Mouse (Mus musculus): ENCODE measurements at regions not wholly inside any gene's neighbourhood (a gene's known extent, or its start where the extent isn't known, plus 50 kb on each side); places are given as distances from the start of the nearest gene placed in this dataset.

GRCm38 (mm10) chr13:11336958-11337357 lies 769.8 kb downstream of the Ryr2 start:
- no peaks in the 10 kb centered on the region for H3K27me3 ChIP-seq (ENCODE audit: control insufficient read depth in 1 of 2, insufficient read depth in 2 of 2, low read length in 2 of 2)
- TF ChIP-seq CTCF (IDR thresholded peaks at IDR 0.05 in 2 of 3, conservative IDR thresholded peaks at IDR 0.05 in 1 of 3; ENCODE audit: control insufficient read depth in 1 of 3, insufficient read depth in 1 of 3, low read depth in 2 of 3, low read length in 3 of 3, poor library complexity in 1 of 3, severe bottlenecking in 1 of 3) (no peak), HCFC1 (IDR thresholded peaks at IDR 0.05; ENCODE audit: low read depth, low read length) (no peak), BHLHE40 (IDR thresholded peaks at IDR 0.05; ENCODE audit: borderline replicate concordance, low read depth, low read length) (no peak), RAD21 (IDR thresholded peaks at IDR 0.05; ENCODE audit: low read depth, low read length) (no peak), USF1 (IDR thresholded peaks at IDR 0.05; ENCODE audit: low read depth, low read length) (no peak), MAX (IDR thresholded peaks at IDR 0.05; ENCODE audit: low read length) (no peak), MAFK (IDR thresholded peaks at IDR 0.05; ENCODE audit: borderline replicate concordance, low read depth, low read length) (no peak), ZKSCAN1 (IDR thresholded peaks at IDR 0.05; ENCODE audit: low read depth, low read length) (no peak), MYC (IDR thresholded peaks at IDR 0.05; ENCODE audit: low read depth, low read length) (no peak), NRF1 (IDR thresholded peaks at IDR 0.05; ENCODE audit: insufficient read depth, low read depth, low read length, poor library complexity, severe bottlenecking) (no peak), EP300 (IDR thresholded peaks at IDR 0.05; ENCODE audit: low read depth in 1 of 2, low read length in 2 of 2) (no peak), MAZ (IDR thresholded peaks at IDR 0.05; ENCODE audit: low read depth, low read length) (no peak), JUND (IDR thresholded peaks at IDR 0.05; ENCODE audit: low read depth, low read length) (no peak), SMC3 (IDR thresholded peaks at IDR 0.05; ENCODE audit: low read depth, low read length) (no peak), RCOR1 (IDR thresholded peaks at IDR 0.05; ENCODE audit: low read depth, low read length) (no peak), POLR2AphosphoS5 (IDR thresholded peaks at IDR 0.05; ENCODE audit: borderline replicate concordance, low read depth, low read length) (no peak), POLR2AphosphoS2 (IDR thresholded peaks at IDR 0.05; ENCODE audit: low read length) (no peak), SIN3A (IDR thresholded peaks at IDR 0.05; ENCODE audit: low read length) (no peak)
- H3K36me3 ChIP-seq (ENCODE audit: control insufficient read depth in 1 of 2, insufficient read depth in 2 of 2, low read length in 2 of 2) = no peaks in the 10 kb centered on the region
- H3K27ac ChIP-seq (ENCODE audit: control insufficient read depth, low read depth, low read length) = no peak overlapping the region
- H3K4me1 ChIP-seq (ENCODE audit: control insufficient read depth in 1 of 2, insufficient read depth in 2 of 2, low read length in 2 of 2) = no peaks in the 10 kb centered on the region
- DNase-seq (ENCODE audit: low read depth, low spot score) = no peak
- H3K9me3 ChIP-seq (replicated peaks; ENCODE audit: insufficient read depth, low read length) = no peaks in the 10 kb centered on the region
- no peak overlapping the region for H3K9ac ChIP-seq (ENCODE audit: control insufficient read depth, low read depth, low read length, poor library complexity, severe bottlenecking)
- no peaks in the 10 kb centered on the region for H3K79me2 ChIP-seq (ENCODE audit: control insufficient read depth, insufficient read depth, low read length, poor library complexity)
- no peak overlapping the region for H3K4me3 ChIP-seq (ENCODE audit: control insufficient read depth in 1 of 2, insufficient read depth in 1 of 2, low read depth in 2 of 2, low read length in 2 of 2)

- Histone ChIP-seq H3K79me2 (ENCODE audit: control insufficient read depth, insufficient read depth, low read length, poor library complexity) (no peaks in the 10 kb centered on the region), H3K27me3 (ENCODE audit: control insufficient read depth in 1 of 2, insufficient read depth in 2 of 2, low read length in 2 of 2) (no peaks in the 10 kb centered on the region), H3K9me3 (replicated peaks; ENCODE audit: insufficient read depth, low read length) (no peaks in the 10 kb centered on the region), H3K27ac (ENCODE audit: control insufficient read depth, low read depth, low read length) (no peak overlapping the region), H3K4me1 (ENCODE audit: control insufficient read depth in 1 of 2, insufficient read depth in 2 of 2, low read length in 2 of 2) (no peaks in the 10 kb centered on the region), H3K9ac (ENCODE audit: control insufficient read depth, low read depth, low read length, poor library complexity, severe bottlenecking) (no peak overlapping the region), H3K4me3 (ENCODE audit: control insufficient read depth in 1 of 2, insufficient read depth in 1 of 2, low read depth in 2 of 2, low read length in 2 of 2) (no peak overlapping the region), H3K36me3 (ENCODE audit: control insufficient read depth in 1 of 2, insufficient read depth in 2 of 2, low read length in 2 of 2) (no peaks in the 10 kb centered on the region)
- TF ChIP-seq TBP (IDR thresholded peaks at IDR 0.05; ENCODE audit: low read depth, low read length) (no peak), EP300 (IDR thresholded peaks at IDR 0.05; ENCODE audit: low read depth in 1 of 2, low read length in 2 of 2) (no peak), ZC3H11A (IDR thresholded peaks at IDR 0.05; ENCODE audit: low read depth, low read length) (no peak), SMC3 (IDR thresholded peaks at IDR 0.05; ENCODE audit: low read depth, low read length) (no peak), MYC (IDR thresholded peaks at IDR 0.05; ENCODE audit: low read depth, low read length) (no peak), KAT2A (conservative IDR thresholded peaks at IDR 0.05; ENCODE audit: low read depth, low read length) (no peak), MEF2A (IDR thresholded peaks at IDR 0.05; ENCODE audit: extremely low read depth, insufficient replicate concordance, low read depth, low read length, poor library complexity, severe bottlenecking) (no peak), BHLHE40 (IDR thresholded peaks at IDR 0.05; ENCODE audit: borderline replicate concordance, low read depth, low read length) (no peak), MYB (IDR thresholded peaks at IDR 0.05; ENCODE audit: low read depth, low read length) (no peak), ZKSCAN1 (IDR thresholded peaks at IDR 0.05; ENCODE audit: low read depth, low read length) (no peak), NRF1 (IDR thresholded peaks at IDR 0.05; ENCODE audit: insufficient read depth, low read depth, low read length, poor library complexity, severe bottlenecking) (no peak), RAD21 (IDR thresholded peaks at IDR 0.05; ENCODE audit: low read depth, low read length) (no peak), JUND (IDR thresholded peaks at IDR 0.05; ENCODE audit: low read depth, low read length) (no peak), HCFC1 (IDR thresholded peaks at IDR 0.05; ENCODE audit: low read depth, low read length) (no peak), POLR2AphosphoS2 (IDR thresholded peaks at IDR 0.05; ENCODE audit: low read length) (no peak), UBTF (IDR thresholded peaks at IDR 0.05; ENCODE audit: borderline replicate concordance, insufficient read depth, low read depth, low read length) (no peak), ZMIZ1 (IDR thresholded peaks at IDR 0.05; ENCODE audit: low read depth, low read length) (no peak), CTCF (IDR thresholded peaks at IDR 0.05 in 2 of 3, conservative IDR thresholded peaks at IDR 0.05 in 1 of 3; ENCODE audit: control insufficient read depth in 1 of 3, insufficient read depth in 1 of 3, low read depth in 2 of 3, low read length in 3 of 3, poor library complexity in 1 of 3, severe bottlenecking in 1 of 3) (no peak), NELFE (IDR thresholded peaks at IDR 0.05; ENCODE audit: low read depth, low read length) (no peak), TCF12 (IDR thresholded peaks at IDR 0.05; ENCODE audit: low read depth, low read length) (no peak)
- no peak for DNase-seq (ENCODE audit: low read depth, low spot score)
Observed at GRCm38 (mm10) chr13:11331991-11332390, 774.8 kb downstream of the Ryr2 start.
